Mouse (Mus musculus): ENCODE measurements around the gene Skap1.

DNA sequence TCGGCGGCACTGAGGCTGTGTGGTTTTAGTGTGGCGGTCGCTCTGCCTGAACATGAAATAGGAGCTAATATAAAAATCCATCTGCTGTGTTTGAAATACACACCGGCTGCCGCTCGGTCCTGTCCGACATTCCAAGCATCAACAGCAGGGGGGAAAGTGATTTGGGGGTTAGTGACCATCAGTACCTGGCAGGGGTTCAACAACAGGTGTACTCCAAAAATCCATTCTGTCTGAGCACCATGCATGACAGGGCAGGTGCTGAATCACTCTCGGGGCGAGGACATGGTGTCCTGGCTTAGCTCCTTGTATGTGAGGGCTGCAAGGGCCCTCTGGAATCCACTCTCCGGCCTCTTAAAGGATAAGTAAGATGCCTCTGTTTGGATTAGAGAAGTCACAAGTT, 272.0 kb downstream of the Skap1 start:
- no peak for TF ChIP-seq POLR2A (IDR thresholded peaks at IDR 0.05; ENCODE audit: insufficient read length, low read depth)
- no peak for TF ChIP-seq POLR2AphosphoS2 (IDR thresholded peaks at IDR 0.05; ENCODE audit: insufficient read length, low read depth)
- TF ChIP-seq SRF (IDR thresholded peaks at IDR 0.05; ENCODE audit: control insufficient read depth, insufficient read length, low read depth), result no peak
- no peak for TF ChIP-seq REST (IDR thresholded peaks at IDR 0.05; ENCODE audit: insufficient read depth, insufficient read length)
- TF ChIP-seq E2F4 (IDR thresholded peaks at IDR 0.05; ENCODE audit: insufficient read depth), result no peak
- no peak for TF ChIP-seq MYOD1 (IDR thresholded peaks at IDR 0.05; ENCODE audit: control insufficient read depth in 1 of 3, insufficient read length in 2 of 3, low read depth in 2 of 3)
- no peak for TF ChIP-seq MAX (IDR thresholded peaks at IDR 0.05; ENCODE audit: low read depth)
